Mouse (Mus musculus): Measurements from ENCODE around the gene Rps15. TPM values are rescaled to one million over a fixed set of nuclear protein-coding genes. Genes with fewer than 3 reads are reported as not detected.

Gene Rps15
- polyA plus RNA-seq, 1 experiment from 2014 or later = 460 TPM

DNA sequence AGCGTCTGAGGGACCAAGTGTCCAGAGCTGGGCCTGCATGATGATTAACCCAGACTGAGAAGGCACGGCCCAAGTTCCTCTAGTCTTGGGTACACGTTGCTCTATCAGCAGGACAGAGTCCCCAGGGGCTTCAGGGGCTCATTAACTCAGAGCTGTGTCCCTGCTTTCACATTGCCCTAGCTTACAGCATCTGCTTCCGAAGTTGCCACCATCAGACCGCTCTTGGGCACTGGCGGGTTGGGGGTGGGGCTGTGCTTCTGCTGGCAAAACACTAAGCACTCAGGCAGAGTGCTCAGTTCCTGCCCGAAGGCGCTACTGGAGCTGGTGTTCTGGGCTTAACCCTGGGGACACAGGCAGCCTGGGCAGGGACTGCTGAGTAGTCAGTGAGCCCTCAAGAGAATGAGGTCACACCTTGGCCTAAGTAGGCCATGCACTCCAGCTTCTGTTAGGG is 10.3 kb upstream of the Rps15 start:
- Histone ChIP-seq H3K9me3 (replicated peaks; ENCODE audit: control insufficient read depth, low read length) (no peaks in the 10 kb centered on the region), H3K27ac (ENCODE audit: low read length) (peak overlapping the region; percentile 2), H3K4me1 (ENCODE audit: control insufficient read depth, low read depth, low read length) (peaks cover 7% of the 10 kb centered on the region), H3K36me3 (ENCODE audit: control insufficient read depth, insufficient read depth) (peaks cover 73% of the 10 kb centered on the region), H3K4me2 (ENCODE audit: low read depth, low read length) (no peak overlapping the region), H3K4me3 (ENCODE audit: low read depth, low read length) (no peak overlapping the region), H3K9ac (ENCODE audit: low read depth, low read length) (no peak overlapping the region), H3K27me3 (ENCODE audit: control insufficient read depth, insufficient read depth, low read depth, low read length) (no peaks in the 10 kb centered on the region)
- ATAC-seq (ENCODE audit: low read depth) = peak; percentile 14; the same call in 1 of the 2 replicates
- WGBS (ENCODE audit: insufficient replicate concordance) = 80% methylated on average over 8 of the region's 8 CpGs

DNA sequence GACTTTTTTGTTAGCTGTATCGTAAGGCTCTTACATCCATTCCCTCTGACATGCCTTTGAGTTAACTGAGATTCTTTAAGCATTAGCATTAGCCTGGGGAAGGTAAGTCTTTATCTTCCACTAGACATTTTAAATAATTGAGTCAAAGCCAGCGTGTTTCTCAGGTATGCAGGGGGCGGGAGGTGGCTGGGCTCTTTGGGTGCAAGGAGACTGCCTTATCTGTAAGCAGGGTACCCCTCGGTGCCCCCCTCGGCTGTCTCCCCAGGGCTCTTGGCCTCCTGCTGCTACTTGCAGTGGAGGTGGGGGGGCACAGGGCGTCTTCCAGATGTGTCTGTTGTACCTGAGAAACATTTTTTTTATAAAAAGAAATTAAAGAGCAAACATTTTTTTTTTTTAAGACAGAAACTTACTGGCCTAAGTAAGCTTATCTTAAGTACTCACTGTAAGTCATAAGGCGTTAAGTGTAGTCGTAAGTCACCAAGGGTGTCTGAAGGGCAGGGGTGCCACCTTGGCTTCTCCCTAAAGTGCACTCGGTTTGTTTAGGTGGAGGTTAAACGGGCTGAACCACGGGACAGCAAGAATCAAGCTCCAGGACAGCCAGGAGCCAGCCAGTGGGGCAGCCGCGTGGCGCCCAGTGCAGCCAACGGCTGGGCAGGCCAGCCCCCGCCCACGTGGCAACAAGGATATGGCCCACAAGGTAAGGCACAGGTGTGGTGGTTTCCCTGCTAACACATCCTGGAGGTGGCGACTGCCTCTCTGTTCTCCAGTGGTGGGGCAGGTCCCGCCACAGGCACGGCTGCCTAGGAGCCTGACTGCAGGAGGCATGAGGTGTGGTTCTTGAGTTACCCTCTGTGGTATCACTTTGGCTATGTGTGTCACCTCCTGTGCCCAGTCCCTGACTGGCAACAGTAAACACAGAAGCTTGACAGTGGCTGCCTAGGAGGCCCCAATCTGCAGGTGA is 9.5 kb upstream of the Rps15 start:
- Histone ChIP-seq H3K27ac (ENCODE audit: low read length) (no peak overlapping the region), H3K36me3 (ENCODE audit: control insufficient read depth, insufficient read depth) (peaks cover 72% of the 10 kb centered on the region), H3K9me3 (replicated peaks; ENCODE audit: control insufficient read depth, low read length) (no peaks in the 10 kb centered on the region), H3K4me3 (ENCODE audit: low read depth, low read length) (no peak overlapping the region), H3K4me2 (ENCODE audit: low read depth, low read length) (no peak overlapping the region), H3K9ac (ENCODE audit: low read depth, low read length) (no peak overlapping the region), H3K27me3 (ENCODE audit: control insufficient read depth, insufficient read depth, low read depth, low read length) (no peaks in the 10 kb centered on the region), H3K4me1 (ENCODE audit: control insufficient read depth, low read depth, low read length) (peaks cover 7% of the 10 kb centered on the region)
- ATAC-seq (ENCODE audit: low read depth) = no peak
- WGBS (ENCODE audit: insufficient replicate concordance) = 77% methylated on average over 20 of the region's 20 CpGs

DNA sequence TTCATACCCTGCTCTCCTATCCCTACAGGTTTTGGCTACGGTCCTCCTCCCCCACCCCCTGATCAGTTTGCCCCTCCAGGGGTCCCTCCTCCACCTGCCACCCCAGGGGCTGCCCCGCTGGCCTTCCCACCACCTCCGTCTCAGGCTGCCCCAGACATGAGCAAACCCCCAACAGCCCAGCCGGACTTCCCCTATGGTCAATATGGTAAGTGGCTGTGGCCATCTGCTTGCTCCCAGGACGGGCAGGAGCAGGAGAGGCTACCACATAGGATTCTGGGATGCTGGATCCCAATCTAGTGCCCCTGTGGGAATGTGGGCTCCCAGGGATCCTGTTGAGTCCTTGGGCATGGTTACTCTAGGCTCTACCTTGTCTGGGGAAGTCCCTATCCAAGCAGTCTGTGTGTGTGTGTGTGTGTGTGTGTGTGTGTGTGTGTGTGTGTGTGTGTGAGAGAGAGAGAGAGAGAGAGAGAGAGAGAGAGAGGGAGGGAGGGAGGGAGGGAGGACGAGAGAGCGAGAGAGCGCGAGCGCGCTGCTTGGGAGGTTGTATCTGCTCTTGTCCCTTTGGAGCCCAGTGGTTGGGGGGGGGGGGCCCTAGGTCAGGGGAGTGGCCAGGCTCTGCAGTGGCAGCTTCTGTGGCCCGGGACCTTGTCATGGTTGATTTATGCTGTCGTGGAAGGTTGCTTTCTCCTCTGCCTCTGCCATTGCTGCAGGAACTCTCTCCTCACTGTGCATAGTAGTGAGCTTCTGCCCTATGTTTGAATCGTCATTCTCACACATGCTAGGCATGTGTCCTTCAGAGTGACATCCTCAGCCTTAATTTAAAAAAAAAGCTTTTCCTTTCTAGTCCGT is 6.8 kb upstream of the Rps15 start:
- H3K4me2 ChIP-seq (ENCODE audit: low read depth, low read length) = no peak overlapping the region
- peaks cover 7% of the 10 kb centered on the region for H3K4me1 ChIP-seq (ENCODE audit: control insufficient read depth, low read depth, low read length)
- H3K4me3 ChIP-seq (ENCODE audit: low read depth, low read length) = no peak overlapping the region
- H3K27me3 ChIP-seq (ENCODE audit: control insufficient read depth, insufficient read depth, low read depth, low read length) = no peaks in the 10 kb centered on the region
- WGBS (ENCODE audit: insufficient replicate concordance) = 71% methylated on average over 15 of the region's 15 CpGs
- no peaks in the 10 kb centered on the region for H3K9me3 ChIP-seq (replicated peaks; ENCODE audit: control insufficient read depth, low read length)
- no peak for ATAC-seq (ENCODE audit: low read depth)
- H3K36me3 ChIP-seq (ENCODE audit: control insufficient read depth, insufficient read depth) = peaks cover 56% of the 10 kb centered on the region
- no peak overlapping the region for H3K9ac ChIP-seq (ENCODE audit: low read depth, low read length)
- H3K27ac ChIP-seq (ENCODE audit: low read length) = no peak overlapping the region

DNA sequence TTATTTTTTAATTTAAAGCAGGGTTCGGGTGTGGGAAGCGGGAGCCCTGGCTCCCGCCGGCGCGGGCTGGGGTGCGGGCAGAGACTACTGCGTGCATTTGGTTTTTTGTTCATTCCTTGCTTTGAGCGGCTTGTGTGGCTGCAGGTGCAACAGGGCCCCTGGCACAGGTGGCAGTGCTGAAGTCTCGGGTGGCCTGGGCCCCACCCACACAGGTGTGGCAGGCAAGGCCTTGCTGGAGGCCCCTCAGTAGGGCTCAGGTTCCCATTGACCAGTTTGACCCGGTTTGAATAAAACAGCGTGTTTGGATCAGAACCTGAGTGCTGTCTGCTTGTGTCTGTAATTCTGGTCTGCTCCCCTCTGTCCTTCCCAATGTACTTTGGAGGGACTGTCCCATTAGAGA is 4.2 kb upstream of the Rps15 start:
- Histone ChIP-seq H3K27me3 (ENCODE audit: control insufficient read depth, insufficient read depth, low read depth, low read length) (no peaks in the 10 kb centered on the region), H3K4me3 (ENCODE audit: low read depth, low read length) (no peak overlapping the region), H3K9me3 (replicated peaks; ENCODE audit: control insufficient read depth, low read length) (no peaks in the 10 kb centered on the region), H3K36me3 (ENCODE audit: control insufficient read depth, insufficient read depth) (peaks cover 45% of the 10 kb centered on the region), H3K4me1 (ENCODE audit: control insufficient read depth, low read depth, low read length) (peaks cover 4% of the 10 kb centered on the region), H3K27ac (ENCODE audit: low read length) (no peak overlapping the region), H3K9ac (ENCODE audit: low read depth, low read length) (no peak overlapping the region), H3K4me2 (ENCODE audit: low read depth, low read length) (no peak overlapping the region)
- WGBS (ENCODE audit: insufficient replicate concordance) = 89% methylated on average over 12 of the region's 12 CpGs
- ATAC-seq (ENCODE audit: low read depth) = no peak

DNA sequence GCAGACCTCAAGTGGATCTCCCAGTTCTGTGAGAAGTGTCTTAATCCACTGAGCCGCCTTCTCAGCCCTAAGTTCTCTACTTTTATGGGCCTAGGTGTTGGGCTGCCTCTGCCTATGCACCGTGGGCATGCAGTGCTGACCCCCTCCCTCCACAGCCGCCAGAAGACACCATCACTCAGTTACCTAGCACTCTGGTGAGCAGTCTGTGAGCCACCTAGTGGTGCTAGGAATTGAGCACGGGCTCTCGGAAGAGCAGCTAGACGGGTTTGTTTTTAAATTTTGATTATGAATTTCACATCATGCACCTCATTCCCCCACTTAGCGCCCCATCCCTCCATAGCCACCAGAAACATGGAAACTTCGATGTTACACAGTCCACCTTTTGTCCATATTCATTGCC is 3.6 kb upstream of the Rps15 start:
- 69% methylated on average over 8 of the region's 8 CpGs for WGBS (ENCODE audit: insufficient replicate concordance)

DNA sequence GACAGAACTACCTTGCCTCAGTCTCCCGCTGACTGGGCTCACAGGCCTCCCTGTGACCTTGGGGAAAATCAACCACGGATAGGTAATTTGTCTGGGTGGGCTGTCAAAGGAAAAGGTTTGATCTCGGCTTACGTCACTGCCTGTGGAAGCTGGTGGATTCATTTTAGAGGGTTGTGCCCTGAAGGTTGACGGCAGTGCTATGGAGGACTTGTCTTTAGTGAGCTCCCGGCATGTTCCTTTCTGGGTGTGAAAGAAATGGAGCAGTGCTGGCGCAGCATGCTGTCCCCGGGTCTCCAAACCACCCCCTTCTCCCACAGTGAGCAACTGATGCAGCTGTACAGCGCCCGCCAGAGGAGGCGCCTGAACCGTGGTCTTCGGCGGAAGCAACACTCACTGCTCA is 1.1 kb downstream of the Rps15 start:
- H3K36me3 ChIP-seq (ENCODE audit: control insufficient read depth, insufficient read depth) = peaks cover 12% of the 10 kb centered on the region
- WGBS (ENCODE audit: insufficient replicate concordance) = 8% methylated on average over 14 of the region's 14 CpGs
- peak overlapping the region; percentile 87 for H3K9ac ChIP-seq (ENCODE audit: low read depth, low read length)
- H3K4me1 ChIP-seq (ENCODE audit: control insufficient read depth, low read depth, low read length) = peaks cover 33% of the 10 kb centered on the region
- H3K4me2 ChIP-seq (ENCODE audit: low read depth, low read length) = peak overlapping the region; percentile 81
- H3K4me3 ChIP-seq (ENCODE audit: low read depth, low read length) = peak overlapping the region; percentile 82
- no peak for ATAC-seq (ENCODE audit: low read depth)
- H3K27me3 ChIP-seq (ENCODE audit: control insufficient read depth, insufficient read depth, low read depth, low read length) = peaks cover 21% of the 10 kb centered on the region
- H3K27ac ChIP-seq (ENCODE audit: low read length) = peak overlapping the region; percentile 76; the same call in 1 of the 2 replicates
- no peaks in the 10 kb centered on the region for H3K9me3 ChIP-seq (replicated peaks; ENCODE audit: control insufficient read depth, low read length)

More for the DNA sequence above, 3.6 kb upstream of the Rps15 start:
- H3K27ac ChIP-seq (ENCODE audit: low read length) = no peak overlapping the region
- H3K4me3 ChIP-seq (ENCODE audit: low read depth, low read length) = no peak overlapping the region
- peaks cover 39% of the 10 kb centered on the region for H3K36me3 ChIP-seq (ENCODE audit: control insufficient read depth, insufficient read depth)
- H3K9ac ChIP-seq (ENCODE audit: low read depth, low read length) = no peak overlapping the region
- no peaks in the 10 kb centered on the region for H3K9me3 ChIP-seq (replicated peaks; ENCODE audit: control insufficient read depth, low read length)
- no peaks in the 10 kb centered on the region for H3K27me3 ChIP-seq (ENCODE audit: control insufficient read depth, insufficient read depth, low read depth, low read length)
- H3K4me2 ChIP-seq (ENCODE audit: low read depth, low read length) = no peak overlapping the region
- H3K4me1 ChIP-seq (ENCODE audit: control insufficient read depth, low read depth, low read length) = peaks cover 9% of the 10 kb centered on the region
- no peak for ATAC-seq (ENCODE audit: low read depth)

DNA sequence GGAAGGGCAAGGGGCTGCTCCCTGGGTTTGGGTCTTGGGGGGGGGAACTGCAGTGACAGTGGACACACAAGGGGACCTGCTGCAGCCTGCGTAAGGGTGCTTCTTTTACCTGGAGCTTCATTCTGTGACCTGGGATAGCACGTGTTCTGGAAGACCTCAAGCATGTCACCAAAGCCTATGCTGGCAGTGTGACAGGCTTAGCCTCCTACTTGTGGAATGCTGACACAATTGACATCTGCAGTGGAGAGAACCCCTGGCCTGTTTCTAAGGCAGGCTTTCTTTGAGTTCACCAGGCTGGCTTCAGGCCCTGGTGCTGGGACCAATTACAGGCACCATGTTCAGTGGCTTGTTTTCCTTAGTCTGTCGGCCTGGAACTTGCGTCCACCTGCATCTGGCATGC is 2.1 kb downstream of the Rps15 start:
- Histone ChIP-seq H3K9ac (ENCODE audit: low read depth, low read length) (no peak overlapping the region), H3K36me3 (ENCODE audit: control insufficient read depth, insufficient read depth) (peaks cover 11% of the 10 kb centered on the region), H3K9me3 (replicated peaks; ENCODE audit: control insufficient read depth, low read length) (no peaks in the 10 kb centered on the region), H3K4me1 (ENCODE audit: control insufficient read depth, low read depth, low read length) (peaks cover 33% of the 10 kb centered on the region), H3K27ac (ENCODE audit: low read length) (no peak overlapping the region), H3K4me2 (ENCODE audit: low read depth, low read length) (no peak overlapping the region), H3K4me3 (ENCODE audit: low read depth, low read length) (no peak overlapping the region), H3K27me3 (ENCODE audit: control insufficient read depth, insufficient read depth, low read depth, low read length) (peaks cover 31% of the 10 kb centered on the region)
- WGBS (ENCODE audit: insufficient replicate concordance) = 78% methylated on average over 4 of the region's 4 CpGs
- no peak for ATAC-seq (ENCODE audit: low read depth)

DNA sequence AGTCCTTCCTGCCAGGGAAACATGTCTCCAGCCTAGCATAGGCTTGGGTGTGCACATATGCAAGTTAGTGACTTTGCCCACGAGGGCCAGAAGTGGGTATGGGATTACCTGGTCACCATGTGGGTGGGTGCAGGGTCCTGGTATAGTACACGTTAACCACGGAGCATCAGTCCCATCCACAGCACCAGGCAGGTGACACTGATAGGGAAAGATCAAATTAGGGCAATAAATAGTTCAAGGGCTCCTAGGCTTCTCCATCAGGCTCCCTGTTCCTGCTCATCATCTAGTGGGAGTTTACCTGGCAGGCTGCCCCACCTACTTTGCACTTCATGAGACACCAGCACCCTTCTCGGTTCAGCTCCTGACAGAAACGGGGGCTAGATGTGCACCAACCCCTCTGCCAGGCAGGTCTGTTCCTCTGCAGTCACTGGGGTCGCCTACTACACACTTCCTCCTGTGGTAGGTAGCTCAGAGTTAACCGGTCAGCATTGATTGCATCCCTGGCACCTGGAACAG is 2.6 kb downstream of the Rps15 start:
- Histone ChIP-seq H3K4me2 (ENCODE audit: low read depth, low read length) (no peak overlapping the region), H3K36me3 (ENCODE audit: control insufficient read depth, insufficient read depth) (peaks cover 11% of the 10 kb centered on the region), H3K27me3 (ENCODE audit: control insufficient read depth, insufficient read depth, low read depth, low read length) (peaks cover 36% of the 10 kb centered on the region), H3K4me3 (ENCODE audit: low read depth, low read length) (no peak overlapping the region), H3K4me1 (ENCODE audit: control insufficient read depth, low read depth, low read length) (peaks cover 33% of the 10 kb centered on the region), H3K9ac (ENCODE audit: low read depth, low read length) (no peak overlapping the region), H3K27ac (ENCODE audit: low read length) (no peak overlapping the region), H3K9me3 (replicated peaks; ENCODE audit: control insufficient read depth, low read length) (no peaks in the 10 kb centered on the region)
- ATAC-seq (ENCODE audit: low read depth) = no peak
- 31% methylated on average over 7 of the region's 7 CpGs for WGBS (ENCODE audit: insufficient replicate concordance)
